Mouse (Mus musculus): Measurements from ENCODE around the gene Acad8. TPM values are rescaled to one million over a fixed set of nuclear protein-coding genes. Genes with fewer than 3 reads are reported as not detected.
A peak's percentile ranks its signal among the peaks of the same experiment; 100 is the strongest.

Acad8 gene
- polyA plus RNA-seq, 1 experiment from 2014 or later = 58.8 TPM

- no peak for ATAC-seq (ENCODE audit: low FRiP score, low TSS enrichment)
- H3K4me1 ChIP-seq (ENCODE audit: insufficient read depth, low read length) = no peaks in the 10 kb centered on the region
- no peaks in the 10 kb centered on the region for H3K27me3 ChIP-seq (ENCODE audit: insufficient read depth, low read length)
- H3K4me3 ChIP-seq (ENCODE audit: low read length) = no peak overlapping the region
- H3K27ac ChIP-seq (ENCODE audit: low read length) = no peak overlapping the region
- peaks cover 71% of the 10 kb centered on the region for H3K36me3 ChIP-seq (ENCODE audit: insufficient read depth, low read length)
- WGBS = 78% methylated on average over 5 of the region's 5 CpGs
- no peak overlapping the region for H3K9ac ChIP-seq (replicated peaks; ENCODE audit: low read length)
- H3K9me3 ChIP-seq (ENCODE audit: low read length) = no peaks in the 10 kb centered on the region
- H3K4me2 ChIP-seq (replicated peaks; ENCODE audit: low read depth, low read length) = no peak overlapping the region
Measured at GRCm38 (mm10) chr9:27009231-27009630, 9.9 kb upstream of the Acad8 start.

GRCm38 (mm10) chr9:27006866-27007265 is 7.5 kb upstream of the Acad8 start:
- Histone ChIP-seq H3K4me1 (ENCODE audit: insufficient read depth, low read length) (no peaks in the 10 kb centered on the region), H3K27me3 (ENCODE audit: insufficient read depth, low read length) (no peaks in the 10 kb centered on the region), H3K9me3 (ENCODE audit: low read length) (no peaks in the 10 kb centered on the region), H3K36me3 (ENCODE audit: insufficient read depth, low read length) (peaks cover 68% of the 10 kb centered on the region), H3K4me2 (replicated peaks; ENCODE audit: low read depth, low read length) (no peak overlapping the region), H3K27ac (ENCODE audit: low read length) (no peak overlapping the region), H3K9ac (replicated peaks; ENCODE audit: low read length) (no peak overlapping the region), H3K4me3 (ENCODE audit: low read length) (no peak overlapping the region)
- 85% methylated on average over 5 of the region's 5 CpGs for WGBS
- ATAC-seq (ENCODE audit: low FRiP score, low TSS enrichment) = peak; percentile 49; the same call in 1 of the 2 replicates

GRCm38 (mm10) chr9:27005933-27006332 is 6.6 kb upstream of the Acad8 start:
- no peak overlapping the region for H3K9ac ChIP-seq (replicated peaks; ENCODE audit: low read length)
- H3K27me3 ChIP-seq (ENCODE audit: insufficient read depth, low read length) = no peaks in the 10 kb centered on the region
- no peak for ATAC-seq (ENCODE audit: low FRiP score, low TSS enrichment)
- H3K4me1 ChIP-seq (ENCODE audit: insufficient read depth, low read length) = peaks cover 6% of the 10 kb centered on the region; the same call in 1 of the 2 replicates
- 90% methylated on average over 1 of the region's 1 CpGs for WGBS
- H3K4me2 ChIP-seq (replicated peaks; ENCODE audit: low read depth, low read length) = no peak overlapping the region
- no peak overlapping the region for H3K4me3 ChIP-seq (ENCODE audit: low read length)
- H3K36me3 ChIP-seq (ENCODE audit: insufficient read depth, low read length) = peaks cover 64% of the 10 kb centered on the region
- H3K9me3 ChIP-seq (ENCODE audit: low read length) = no peaks in the 10 kb centered on the region
- H3K27ac ChIP-seq (ENCODE audit: low read length) = no peak overlapping the region

GRCm38 (mm10) chr9:27005231-27005630 is 5.9 kb upstream of the Acad8 start:
- Histone ChIP-seq H3K27ac (ENCODE audit: low read length) (no peak overlapping the region), H3K36me3 (ENCODE audit: insufficient read depth, low read length) (peaks cover 58% of the 10 kb centered on the region), H3K9ac (replicated peaks; ENCODE audit: low read length) (no peak overlapping the region), H3K9me3 (ENCODE audit: low read length) (no peaks in the 10 kb centered on the region), H3K4me3 (ENCODE audit: low read length) (no peak overlapping the region), H3K27me3 (ENCODE audit: insufficient read depth, low read length) (no peaks in the 10 kb centered on the region), H3K4me1 (ENCODE audit: insufficient read depth, low read length) (peaks cover 13% of the 10 kb centered on the region), H3K4me2 (replicated peaks; ENCODE audit: low read depth, low read length) (no peak overlapping the region)
- no peak for ATAC-seq (ENCODE audit: low FRiP score, low TSS enrichment)
- WGBS = 87% methylated on average over 3 of the region's 3 CpGs

- ATAC-seq (ENCODE audit: low FRiP score, low TSS enrichment) = peak; percentile 69
- Histone ChIP-seq H3K27ac (ENCODE audit: low read length) (peak overlapping the region; percentile 70), H3K4me1 (ENCODE audit: insufficient read depth, low read length) (peaks cover 22% of the 10 kb centered on the region), H3K9ac (replicated peaks; ENCODE audit: low read length) (peak overlapping the region; percentile 90), H3K9me3 (ENCODE audit: low read length) (no peaks in the 10 kb centered on the region), H3K4me3 (ENCODE audit: low read length) (peak overlapping the region; percentile 76), H3K27me3 (ENCODE audit: insufficient read depth, low read length) (no peaks in the 10 kb centered on the region), H3K36me3 (ENCODE audit: insufficient read depth, low read length) (peaks cover 9% of the 10 kb centered on the region; the same call in 1 of the 2 replicates), H3K4me2 (replicated peaks; ENCODE audit: low read depth, low read length) (peak overlapping the region; percentile 82)
- 1% methylated on average over 29 of the region's 29 CpGs for WGBS
Measured at GRCm38 (mm10) chr9:26998669-26999460, 501 bp downstream of the Acad8 start.

GRCm38 (mm10) chr9:26997501-26997900 is 1.9 kb downstream of the Acad8 start:
- no peak for ATAC-seq (ENCODE audit: low FRiP score, low TSS enrichment)
- Histone ChIP-seq H3K4me3 (ENCODE audit: low read length) (no peak overlapping the region), H3K36me3 (ENCODE audit: insufficient read depth, low read length) (no peaks in the 10 kb centered on the region), H3K9me3 (ENCODE audit: low read length) (no peaks in the 10 kb centered on the region), H3K27ac (ENCODE audit: low read length) (no peak overlapping the region), H3K27me3 (ENCODE audit: insufficient read depth, low read length) (no peaks in the 10 kb centered on the region), H3K9ac (replicated peaks; ENCODE audit: low read length) (no peak overlapping the region), H3K4me2 (replicated peaks; ENCODE audit: low read depth, low read length) (no peak overlapping the region), H3K4me1 (ENCODE audit: insufficient read depth, low read length) (peaks cover 22% of the 10 kb centered on the region)
- 94% methylated on average over 2 of the region's 2 CpGs for WGBS

GRCm38 (mm10) chr9:26997062-26997461 is 2.3 kb downstream of the Acad8 start:
- H3K4me1 ChIP-seq (ENCODE audit: insufficient read depth, low read length) = peaks cover 22% of the 10 kb centered on the region
- H3K4me2 ChIP-seq (replicated peaks; ENCODE audit: low read depth, low read length) = no peak overlapping the region
- no peaks in the 10 kb centered on the region for H3K27me3 ChIP-seq (ENCODE audit: insufficient read depth, low read length)
- H3K9me3 ChIP-seq (ENCODE audit: low read length) = no peaks in the 10 kb centered on the region
- 94% methylated on average over 3 of the region's 3 CpGs for WGBS
- no peak overlapping the region for H3K9ac ChIP-seq (replicated peaks; ENCODE audit: low read length)
- H3K27ac ChIP-seq (ENCODE audit: low read length) = no peak overlapping the region
- ATAC-seq (ENCODE audit: low FRiP score, low TSS enrichment) = no peak
- no peak overlapping the region for H3K4me3 ChIP-seq (ENCODE audit: low read length)
- H3K36me3 ChIP-seq (ENCODE audit: insufficient read depth, low read length) = peaks cover 3% of the 10 kb centered on the region; the same call in 1 of the 2 replicates

- H3K9ac ChIP-seq (replicated peaks; ENCODE audit: low read length) = no peak overlapping the region
- H3K4me3 ChIP-seq (ENCODE audit: low read length) = no peak overlapping the region
- 50% methylated on average over 3 of the region's 3 CpGs for WGBS
- H3K4me2 ChIP-seq (replicated peaks; ENCODE audit: low read depth, low read length) = no peak overlapping the region
- no peak overlapping the region for H3K27ac ChIP-seq (ENCODE audit: low read length)
- H3K36me3 ChIP-seq (ENCODE audit: insufficient read depth, low read length) = peaks cover 29% of the 10 kb centered on the region
- ATAC-seq (ENCODE audit: low FRiP score, low TSS enrichment) = no peak
- no peaks in the 10 kb centered on the region for H3K9me3 ChIP-seq (ENCODE audit: low read length)
- peaks cover 7% of the 10 kb centered on the region for H3K4me1 ChIP-seq (ENCODE audit: insufficient read depth, low read length)
- H3K27me3 ChIP-seq (ENCODE audit: insufficient read depth, low read length) = no peaks in the 10 kb centered on the region
Measured at GRCm38 (mm10) chr9:26993900-26994299, 5.5 kb downstream of the Acad8 start.

GRCm38 (mm10) chr9:26993118-26993517 is 6.2 kb downstream of the Acad8 start:
- ATAC-seq (ENCODE audit: low FRiP score, low TSS enrichment) = no peak
- Histone ChIP-seq H3K9ac (replicated peaks; ENCODE audit: low read length) (no peak overlapping the region), H3K4me3 (ENCODE audit: low read length) (no peak overlapping the region), H3K27me3 (ENCODE audit: insufficient read depth, low read length) (no peaks in the 10 kb centered on the region), H3K4me2 (replicated peaks; ENCODE audit: low read depth, low read length) (no peak overlapping the region), H3K36me3 (ENCODE audit: insufficient read depth, low read length) (peaks cover 29% of the 10 kb centered on the region), H3K27ac (ENCODE audit: low read length) (no peak overlapping the region), H3K4me1 (ENCODE audit: insufficient read depth, low read length) (peaks cover 5% of the 10 kb centered on the region), H3K9me3 (ENCODE audit: low read length) (no peaks in the 10 kb centered on the region)
- 93% methylated on average over 10 of the region's 10 CpGs for WGBS

GRCm38 (mm10) chr9:26990181-26990580 is 9.2 kb downstream of the Acad8 start:
- no peak overlapping the region for H3K9ac ChIP-seq (replicated peaks; ENCODE audit: low read length)
- peaks cover 41% of the 10 kb centered on the region for H3K36me3 ChIP-seq (ENCODE audit: insufficient read depth, low read length)
- no peak for ATAC-seq (ENCODE audit: low FRiP score, low TSS enrichment)
- 83% methylated on average over 4 of the region's 4 CpGs for whole genome bisulfite sequencing
- no peak overlapping the region for H3K4me2 ChIP-seq (replicated peaks; ENCODE audit: low read depth, low read length)
- peaks cover 4% of the 10 kb centered on the region for H3K4me1 ChIP-seq (ENCODE audit: insufficient read depth, low read length)
- H3K9me3 ChIP-seq (ENCODE audit: low read length) = no peaks in the 10 kb centered on the region
- no peak overlapping the region for H3K4me3 ChIP-seq (ENCODE audit: low read length)
- no peak overlapping the region for H3K27ac ChIP-seq (ENCODE audit: low read length)
- H3K27me3 ChIP-seq (ENCODE audit: insufficient read depth, low read length) = no peaks in the 10 kb centered on the region

Measured in kidney, embryonic 16.5 days (tissue).